Mouse (Mus musculus) megakaryocyte, embryonic 14.5 days (primary cell): ENCODE results near the gene Shisa7.

Source experiments
- FLI1 ChIP-seq: IDR thresholded peaks from 2 replicates; pipeline ENCODE4 v1.6.1; 2012; ENCODE audit warnings: low read length, inconsistent platforms, mixed read lengths
- GATA1 ChIP-seq: IDR thresholded peaks from 3 replicates; pipeline ENCODE4 v1.6.1; 2012; ENCODE audit warnings: mixed read lengths, low read length, inconsistent platforms, borderline replicate concordance

DNA sequence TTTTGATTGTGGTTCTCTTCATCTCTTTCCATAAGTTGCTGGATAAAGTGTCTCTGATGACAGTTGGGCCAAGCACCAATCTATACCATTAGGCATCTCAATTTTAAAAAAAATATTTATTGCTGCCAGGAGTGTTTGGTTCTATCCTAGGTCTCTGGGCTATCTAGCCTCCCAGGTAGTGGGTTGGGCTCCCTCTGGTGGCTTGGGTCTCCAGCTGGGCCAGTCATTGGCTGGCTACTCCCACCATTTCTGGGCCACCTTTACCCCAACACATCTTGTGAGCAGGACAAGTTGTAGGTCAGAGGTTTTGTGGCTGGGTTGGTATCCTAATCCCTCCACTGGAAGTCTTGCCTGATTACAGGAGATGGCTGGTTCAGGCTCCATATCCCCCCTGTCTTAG lies 33.7 kb upstream of the Shisa7 start:
- no peak for TF ChIP-seq GATA1
- no peak for TF ChIP-seq FLI1
